Mouse (Mus musculus) E14TG2a.4 (cell line): ENCODE measurements around the gene Coro2b.

Experiments
- CTCF ChIP-seq: conservative IDR thresholded peaks from 2 replicates; pipeline ENCODE4 v1.5.1; 2014; ENCODE audit warnings: low read length
- NANOG ChIP-seq: IDR thresholded peaks from 2 replicates; pipeline ENCODE4 v1.6.1; 2014; ENCODE audit warnings: borderline replicate concordance, low read length, mixed read lengths

DNA sequence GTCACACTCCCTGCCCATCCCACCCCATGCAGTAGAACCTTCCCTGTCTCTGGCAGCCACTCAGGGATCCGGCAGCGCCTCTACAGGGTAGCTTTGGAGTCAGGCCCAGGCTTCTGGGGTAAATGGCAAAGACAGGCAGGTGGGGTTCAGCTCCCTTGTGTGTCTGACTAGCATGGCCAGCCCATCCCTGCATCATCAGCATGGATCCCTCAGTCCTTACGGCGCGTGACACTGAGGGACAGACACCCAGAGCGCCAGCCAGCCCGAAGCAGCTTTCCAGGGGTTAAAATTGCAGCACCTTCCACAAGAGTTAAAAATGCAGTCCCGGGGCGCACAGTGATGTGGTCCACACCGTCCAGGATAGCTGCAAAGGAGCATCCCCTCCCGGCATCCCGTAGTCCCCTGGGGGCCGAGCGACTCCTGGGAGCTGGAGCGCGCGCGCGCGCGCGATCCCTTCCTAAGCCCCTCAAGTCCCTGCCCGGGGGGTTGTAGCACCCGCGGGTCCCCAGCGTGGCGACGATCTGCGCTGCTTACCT is 657 bp downstream of the Coro2b start:
- TF ChIP-seq CTCF (no peak), NANOG (no peak)
